Mouse (Mus musculus): ENCODE results near the gene 4921539E11Rik. TPM values are rescaled to one million over a fixed set of nuclear protein-coding genes. Genes with fewer than 3 reads are reported as not detected.

The 4921539E11Rik gene
- polyA plus RNA-seq, 1 experiment from 2014 or later: not detected

DNA sequence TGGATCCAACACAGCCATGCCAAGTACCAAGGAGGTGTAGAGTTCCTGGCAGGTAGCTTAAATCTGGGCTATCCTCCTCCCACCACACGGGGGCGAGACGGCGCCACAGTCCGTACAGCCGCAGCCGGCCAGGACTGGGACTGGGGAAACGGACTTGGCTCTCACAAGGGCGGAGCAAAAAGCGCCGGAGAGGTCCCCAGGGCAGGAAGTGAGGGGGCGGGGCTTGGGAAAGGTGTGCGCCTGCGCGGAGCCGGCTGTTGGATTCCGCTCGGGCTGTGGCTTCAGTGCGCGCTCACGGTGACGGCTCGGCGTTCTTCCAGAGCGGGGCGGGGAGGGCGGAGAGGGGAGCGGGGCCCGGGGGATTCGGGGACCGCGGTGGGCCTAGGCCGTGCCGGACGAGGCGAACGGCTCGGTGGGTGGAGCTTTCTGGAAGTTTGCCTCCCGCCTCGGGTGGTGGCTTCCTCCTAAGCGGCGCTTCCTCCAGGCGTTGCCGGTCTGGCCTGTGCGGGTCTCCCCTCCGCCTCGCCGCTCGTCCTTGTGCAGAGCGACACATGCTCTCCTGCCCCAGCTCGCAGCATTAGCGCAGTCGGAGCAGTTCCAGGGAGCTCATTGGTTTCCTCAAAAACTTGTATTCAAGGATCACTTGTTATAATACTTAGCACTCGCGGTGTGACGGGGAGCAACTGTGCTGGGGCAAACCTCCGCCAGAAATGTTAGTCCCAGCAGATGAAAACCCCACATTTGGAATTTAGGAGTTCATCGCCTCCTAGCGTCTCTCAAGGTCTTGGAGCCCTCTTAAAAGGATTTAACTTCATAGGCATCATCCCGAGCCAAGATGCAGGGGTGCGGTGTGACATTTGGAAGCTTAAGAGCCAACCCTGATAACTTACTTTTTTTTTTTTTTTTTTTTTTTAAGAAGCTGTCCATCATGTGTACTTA, 23.2 kb upstream of the 4921539E11Rik start, which contains the start of gene Oma1:
TSS of gene Oma1 (plus strand) at position 226 of the 939 bp plus-strand sequence.
- H3K36me3 ChIP-seq (ENCODE audit: control insufficient read depth, insufficient read depth, low read length): no peaks in the 10 kb centered on the region
- peak within 1 kb of the TSS; percentile 58 for H3K4me3 ChIP-seq (ENCODE audit: low read depth, low read length)
- peak within 1 kb of the TSS; percentile 76 for H3K9ac ChIP-seq (ENCODE audit: low read length)
- H3K9me3 ChIP-seq (ENCODE audit: control insufficient read depth, low read length): no peaks in the 10 kb centered on the region
- peak within 1 kb of the TSS; percentile 89 for H3K27ac ChIP-seq (ENCODE audit: low read depth, low read length)
- peak; percentile 100 for ATAC-seq (replicated peaks; ENCODE audit: low FRiP score)
- H3K4me1 ChIP-seq (replicated peaks; ENCODE audit: control insufficient read depth, insufficient read depth, low read length): no peaks in the 10 kb centered on the region; the same call in 1 of the 2 replicates
- H3K4me2 ChIP-seq (ENCODE audit: low read depth, low read length, severe bottlenecking): peak within 1 kb of the TSS; percentile 73
- 1% methylated on average over 54 of the region's 61 CpGs for WGBS
- peak; percentile 100 for DNase-seq (ENCODE audit: low spot score)
- no peaks in the 10 kb centered on the region for H3K27me3 ChIP-seq (ENCODE audit: control insufficient read depth, insufficient read depth, low read length)

DNA sequence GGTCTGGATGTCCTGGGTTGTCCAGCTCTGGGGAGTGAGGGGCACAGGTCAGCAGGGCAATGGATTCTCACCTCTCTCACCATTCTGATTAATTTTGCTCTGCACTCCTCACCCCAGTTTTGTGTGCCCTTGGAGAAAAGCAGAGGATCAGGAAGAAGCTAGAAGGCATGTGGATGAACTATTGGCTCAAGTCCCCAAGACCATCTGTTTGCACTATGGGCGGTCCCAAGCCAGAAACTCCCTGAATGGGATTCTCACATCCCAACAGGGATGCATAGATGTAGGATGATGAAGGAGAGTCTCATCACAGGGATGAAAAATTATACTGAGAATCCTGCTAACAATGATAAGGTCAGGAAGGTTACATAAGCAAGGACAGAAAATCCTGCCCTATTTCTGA, 13.2 kb upstream of the 4921539E11Rik start:
- no peaks in the 10 kb centered on the region for H3K9me3 ChIP-seq (ENCODE audit: control insufficient read depth, low read length)
- no peak overlapping the region for H3K4me2 ChIP-seq (ENCODE audit: low read depth, low read length, severe bottlenecking)
- ATAC-seq (replicated peaks; ENCODE audit: low FRiP score) (no peak), DNase-seq (ENCODE audit: low spot score) (no peak)
- H3K4me3 ChIP-seq (ENCODE audit: low read depth, low read length): no peak overlapping the region
- no peaks in the 10 kb centered on the region for H3K27me3 ChIP-seq (ENCODE audit: control insufficient read depth, insufficient read depth, low read length)
- no peaks in the 10 kb centered on the region for H3K4me1 ChIP-seq (replicated peaks; ENCODE audit: control insufficient read depth, insufficient read depth, low read length)
- H3K9ac ChIP-seq (ENCODE audit: low read length): no peak overlapping the region
- 90% methylated on average over 1 of the region's 1 CpGs for WGBS
- no peaks in the 10 kb centered on the region for H3K36me3 ChIP-seq (ENCODE audit: control insufficient read depth, insufficient read depth, low read length)
- H3K27ac ChIP-seq (ENCODE audit: low read depth, low read length): no peak overlapping the region

DNA sequence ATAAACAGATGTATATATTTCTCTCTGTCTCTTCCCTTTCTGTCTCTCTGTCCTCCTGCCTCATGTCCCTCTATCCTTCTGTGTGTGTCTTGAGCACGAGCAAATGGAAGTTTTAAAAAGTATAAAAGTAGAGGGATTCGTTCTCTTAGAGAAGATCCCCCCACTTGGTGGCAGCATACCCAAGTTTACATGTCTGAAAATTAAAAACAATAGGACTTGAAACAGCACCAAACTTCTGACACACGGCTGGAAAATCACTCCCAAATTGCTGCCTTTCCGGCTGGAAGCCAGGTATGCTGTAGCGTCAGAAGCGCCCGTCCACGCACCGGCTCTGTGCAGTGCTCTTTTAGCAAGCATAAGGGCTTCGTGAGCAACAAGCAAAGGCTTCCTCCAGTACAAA, 8.7 kb upstream of the 4921539E11Rik start:
- no peaks in the 10 kb centered on the region for H3K27me3 ChIP-seq (ENCODE audit: control insufficient read depth, insufficient read depth, low read length)
- no peaks in the 10 kb centered on the region for H3K4me1 ChIP-seq (replicated peaks; ENCODE audit: control insufficient read depth, insufficient read depth, low read length)
- H3K27ac ChIP-seq (ENCODE audit: low read depth, low read length): no peak overlapping the region
- H3K4me2 ChIP-seq (ENCODE audit: low read depth, low read length, severe bottlenecking): no peak overlapping the region
- DNase-seq (ENCODE audit: low spot score): no peak
- no peak overlapping the region for H3K9ac ChIP-seq (ENCODE audit: low read length)
- 78% methylated on average over 10 of the region's 10 CpGs for WGBS
- no peak for ATAC-seq (replicated peaks; ENCODE audit: low FRiP score)
- H3K4me3 ChIP-seq (ENCODE audit: low read depth, low read length): no peak overlapping the region
- no peaks in the 10 kb centered on the region for H3K9me3 ChIP-seq (ENCODE audit: control insufficient read depth, low read length)
- H3K36me3 ChIP-seq (ENCODE audit: control insufficient read depth, insufficient read depth, low read length): no peaks in the 10 kb centered on the region

DNA sequence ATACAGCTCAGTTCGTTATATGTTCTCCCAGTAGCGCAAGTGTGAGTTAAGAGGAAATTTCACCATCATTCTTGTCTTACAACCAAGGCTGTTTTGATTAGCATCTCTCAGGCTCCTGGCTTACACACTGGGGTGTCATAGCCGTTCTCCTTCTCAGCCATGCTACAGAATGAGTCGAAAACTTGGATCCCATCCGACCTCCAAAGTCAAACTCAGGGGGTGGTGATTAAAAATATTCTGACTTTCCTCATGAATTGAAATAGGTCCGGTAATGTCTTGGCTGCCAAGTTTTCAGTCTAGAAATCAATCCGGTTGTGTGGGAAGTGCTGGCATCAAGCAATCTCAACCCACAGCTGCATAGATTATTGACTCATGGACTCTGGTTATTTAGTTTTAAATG, 2.3 kb downstream of the 4921539E11Rik start:
- no peak overlapping the region for H3K9ac ChIP-seq (ENCODE audit: low read length)
- no peak overlapping the region for H3K4me3 ChIP-seq (ENCODE audit: low read depth, low read length)
- no peaks in the 10 kb centered on the region for H3K36me3 ChIP-seq (ENCODE audit: control insufficient read depth, insufficient read depth, low read length)
- H3K27me3 ChIP-seq (ENCODE audit: control insufficient read depth, insufficient read depth, low read length): no peaks in the 10 kb centered on the region
- WGBS: 88% methylated on average over 7 of the region's 7 CpGs
- DNase-seq (ENCODE audit: low spot score) (no peak), ATAC-seq (replicated peaks; ENCODE audit: low FRiP score) (no peak)
- no peak overlapping the region for H3K27ac ChIP-seq (ENCODE audit: low read depth, low read length)
- no peaks in the 10 kb centered on the region for H3K4me1 ChIP-seq (replicated peaks; ENCODE audit: control insufficient read depth, insufficient read depth, low read length)
- H3K4me2 ChIP-seq (ENCODE audit: low read depth, low read length, severe bottlenecking): no peak overlapping the region
- H3K9me3 ChIP-seq (ENCODE audit: control insufficient read depth, low read length): no peaks in the 10 kb centered on the region

DNA sequence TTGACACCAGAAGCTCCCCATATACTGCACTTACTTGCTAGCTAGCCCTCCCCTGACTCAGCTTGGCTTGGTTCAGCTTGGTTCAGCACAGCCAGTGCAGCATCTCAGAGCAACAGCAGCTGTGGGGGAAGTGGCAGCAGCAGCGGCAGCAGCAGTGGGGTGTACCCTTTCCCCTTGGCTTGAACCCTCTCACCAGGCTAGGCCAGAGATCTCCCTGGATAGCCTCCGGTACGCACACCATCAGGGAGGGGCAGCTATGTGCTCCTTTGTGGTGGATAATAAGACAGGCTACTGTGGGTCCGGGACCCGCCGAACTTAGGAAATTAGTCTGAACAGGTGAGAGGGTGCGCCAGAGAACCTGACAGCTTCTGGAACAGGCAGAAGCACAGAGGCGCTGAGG, 17.6 kb downstream of the 4921539E11Rik start:
- no peaks in the 10 kb centered on the region for H3K27me3 ChIP-seq (ENCODE audit: control insufficient read depth, insufficient read depth, low read length)
- ATAC-seq (replicated peaks; ENCODE audit: low FRiP score): no peak
- no peak overlapping the region for H3K4me2 ChIP-seq (ENCODE audit: low read depth, low read length, severe bottlenecking)
- H3K27ac ChIP-seq (ENCODE audit: low read depth, low read length): no peak overlapping the region
- H3K9ac ChIP-seq (ENCODE audit: low read length): no peak overlapping the region
- H3K36me3 ChIP-seq (ENCODE audit: control insufficient read depth, insufficient read depth, low read length): no peaks in the 10 kb centered on the region
- DNase-seq (ENCODE audit: low spot score): no peak
- H3K9me3 ChIP-seq (ENCODE audit: control insufficient read depth, low read length): no peaks in the 10 kb centered on the region
- no peaks in the 10 kb centered on the region for H3K4me1 ChIP-seq (replicated peaks; ENCODE audit: control insufficient read depth, insufficient read depth, low read length)
- 75% methylated on average over 7 of the region's 8 CpGs for WGBS
- no peak overlapping the region for H3K4me3 ChIP-seq (ENCODE audit: low read depth, low read length)

DNA sequence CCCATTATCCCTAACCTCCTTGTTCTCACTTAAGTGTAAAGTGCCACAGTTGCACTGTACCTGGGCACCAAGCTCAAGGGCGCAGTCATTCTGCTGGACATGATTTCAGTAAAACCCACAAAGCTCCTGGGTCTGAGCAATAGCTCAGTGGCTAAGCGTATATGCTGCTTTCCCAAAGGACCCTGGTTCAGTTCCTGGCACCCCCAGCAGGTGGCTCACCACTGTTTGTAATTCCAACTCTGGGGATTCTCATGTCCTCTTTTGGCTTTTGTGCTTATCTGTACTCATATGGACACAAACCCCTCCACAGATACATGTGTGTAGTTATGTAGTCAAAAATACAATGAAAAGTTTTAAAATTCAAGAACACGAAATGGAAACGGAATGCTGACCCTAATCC, 21.3 kb downstream of the 4921539E11Rik start:
- H3K4me3 ChIP-seq (ENCODE audit: low read depth, low read length): no peak overlapping the region
- no peaks in the 10 kb centered on the region for H3K36me3 ChIP-seq (ENCODE audit: control insufficient read depth, insufficient read depth, low read length)
- 80% methylated on average over 4 of the region's 4 CpGs for WGBS
- no peaks in the 10 kb centered on the region for H3K27me3 ChIP-seq (ENCODE audit: control insufficient read depth, insufficient read depth, low read length)
- ATAC-seq (replicated peaks; ENCODE audit: low FRiP score) (no peak), DNase-seq (ENCODE audit: low spot score) (no peak)
- H3K27ac ChIP-seq (ENCODE audit: low read depth, low read length): no peak overlapping the region
- no peaks in the 10 kb centered on the region for H3K9me3 ChIP-seq (ENCODE audit: control insufficient read depth, low read length)
- no peaks in the 10 kb centered on the region for H3K4me1 ChIP-seq (replicated peaks; ENCODE audit: control insufficient read depth, insufficient read depth, low read length)
- H3K9ac ChIP-seq (ENCODE audit: low read length): no peak overlapping the region
- no peak overlapping the region for H3K4me2 ChIP-seq (ENCODE audit: low read depth, low read length, severe bottlenecking)

DNA sequence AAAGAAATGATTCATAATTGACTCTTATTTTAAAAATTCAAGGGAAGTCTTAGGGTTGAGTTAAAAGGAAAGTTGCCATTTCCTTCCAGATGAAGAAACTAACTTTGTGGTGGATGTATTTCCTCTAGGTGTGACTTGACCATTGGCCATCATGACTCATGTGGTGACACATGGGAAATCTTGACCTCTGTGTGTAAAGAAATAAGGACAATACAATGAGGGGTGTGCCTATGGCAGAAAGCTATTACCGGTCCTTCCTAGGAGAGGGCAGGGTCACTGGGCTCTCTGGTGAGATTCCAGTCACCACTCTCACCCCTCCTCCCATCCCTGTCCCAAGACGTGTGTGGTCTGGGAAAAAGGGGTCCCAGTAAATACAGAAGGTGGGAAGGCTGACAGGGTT, 25.5 kb downstream of the 4921539E11Rik start:
- no peak overlapping the region for H3K4me3 ChIP-seq (ENCODE audit: low read depth, low read length)
- H3K9me3 ChIP-seq (ENCODE audit: control insufficient read depth, low read length): no peaks in the 10 kb centered on the region
- H3K9ac ChIP-seq (ENCODE audit: low read length): no peak overlapping the region
- no peak overlapping the region for H3K4me2 ChIP-seq (ENCODE audit: low read depth, low read length, severe bottlenecking)
- no peak overlapping the region for H3K27ac ChIP-seq (ENCODE audit: low read depth, low read length)
- no peaks in the 10 kb centered on the region for H3K36me3 ChIP-seq (ENCODE audit: control insufficient read depth, insufficient read depth, low read length)
- ATAC-seq (replicated peaks; ENCODE audit: low FRiP score) (no peak), DNase-seq (ENCODE audit: low spot score) (no peak)
- no peaks in the 10 kb centered on the region for H3K27me3 ChIP-seq (ENCODE audit: control insufficient read depth, insufficient read depth, low read length)
- 60% methylated on average over 2 of the region's 2 CpGs for WGBS
- no peaks in the 10 kb centered on the region for H3K4me1 ChIP-seq (replicated peaks; ENCODE audit: control insufficient read depth, insufficient read depth, low read length)

DNA sequence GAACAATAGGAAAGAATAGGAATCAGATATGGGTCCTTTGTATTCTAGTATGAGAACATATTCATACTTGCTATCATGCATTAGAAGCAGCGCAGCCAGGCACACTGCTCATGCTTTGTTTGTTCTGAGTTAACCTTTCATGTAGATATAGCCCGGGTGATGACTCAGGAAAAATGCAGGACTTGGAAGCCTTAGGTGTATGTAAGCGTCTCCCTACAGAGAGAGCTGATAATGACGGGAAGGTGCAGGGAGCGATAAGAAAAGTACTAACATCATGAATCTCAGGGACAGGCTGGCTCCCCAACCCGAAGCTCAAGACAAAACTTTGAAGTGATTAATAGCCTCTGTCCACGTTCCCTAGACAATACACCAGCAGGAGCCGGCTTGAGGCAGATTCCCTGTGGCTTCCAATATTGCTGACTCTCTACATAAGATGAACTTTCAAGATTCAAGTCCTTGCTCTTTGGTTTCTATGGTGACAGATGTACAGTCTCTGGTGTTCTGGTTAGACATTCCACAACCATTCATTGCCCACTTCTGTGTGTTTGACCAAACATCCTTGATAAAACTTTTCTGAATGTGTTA, 26.8 kb downstream of the 4921539E11Rik start:
- no peak overlapping the region for H3K4me3 ChIP-seq (ENCODE audit: low read depth, low read length)
- 50% methylated on average over 8 of the region's 8 CpGs for WGBS
- H3K27ac ChIP-seq (ENCODE audit: low read depth, low read length): no peak overlapping the region
- ATAC-seq (replicated peaks; ENCODE audit: low FRiP score): no peak
- no peaks in the 10 kb centered on the region for H3K9me3 ChIP-seq (ENCODE audit: control insufficient read depth, low read length)
- H3K4me2 ChIP-seq (ENCODE audit: low read depth, low read length, severe bottlenecking): no peak overlapping the region
- no peak for DNase-seq (ENCODE audit: low spot score)
- H3K9ac ChIP-seq (ENCODE audit: low read length): no peak overlapping the region
- no peaks in the 10 kb centered on the region for H3K36me3 ChIP-seq (ENCODE audit: control insufficient read depth, insufficient read depth, low read length)
- H3K27me3 ChIP-seq (ENCODE audit: control insufficient read depth, insufficient read depth, low read length): no peaks in the 10 kb centered on the region
- no peaks in the 10 kb centered on the region for H3K4me1 ChIP-seq (replicated peaks; ENCODE audit: control insufficient read depth, insufficient read depth, low read length)
